Mouse (Mus musculus): ENCODE measurements around the gene Trpc1. TPM values are rescaled to one million over a fixed set of nuclear protein-coding genes. Genes with fewer than 3 reads are reported as not detected.
A peak's percentile ranks its signal among the peaks of the same experiment; 100 is the strongest.

Gene Trpc1
- polyA plus RNA-seq, 1 experiment from 2014 or later: 8.3 TPM

DNA sequence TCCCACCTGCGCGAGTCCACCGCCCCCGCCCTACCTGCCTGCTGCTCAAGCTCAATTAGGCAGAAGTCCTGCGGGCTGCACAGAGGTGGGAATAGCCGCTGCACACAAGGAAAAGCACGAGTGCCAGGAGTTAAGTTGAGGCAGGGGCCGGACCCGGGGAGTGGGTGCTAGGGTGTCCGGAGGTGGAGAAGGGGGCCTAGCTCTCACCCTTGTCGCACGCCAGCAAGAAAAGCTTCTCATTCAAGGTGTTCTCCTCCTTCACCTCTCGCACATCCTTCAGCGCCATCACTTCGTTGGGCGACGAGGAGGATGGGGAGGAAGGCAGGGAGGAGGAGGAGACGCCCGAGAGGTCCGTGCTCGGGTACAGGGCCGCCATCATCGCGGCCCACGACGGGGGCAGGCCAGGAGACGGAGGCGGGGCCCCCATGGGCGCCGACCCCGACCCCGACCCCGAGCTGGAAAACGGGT is 680 bp downstream of the Trpc1 start:
- H3K27me3 ChIP-seq (replicated peaks): peaks cover 7% of the 10 kb centered on the region; the same call in 1 of the 2 replicates
- H3K4me1 ChIP-seq: peaks cover 18% of the 10 kb centered on the region
- peak overlapping the region; percentile 65; the same call in 1 of the 2 replicates for H3K27ac ChIP-seq
- peak overlapping the region; percentile 82 for H3K4me2 ChIP-seq
- 2% methylated on average over 30 of the region's 34 CpGs for WGBS
- ATAC-seq (replicated peaks): peak; percentile 77
- H3K9ac ChIP-seq: peak overlapping the region; percentile 86
- H3K36me3 ChIP-seq (replicated peaks): no peaks in the 10 kb centered on the region
- H3K9me3 ChIP-seq: no peaks in the 10 kb centered on the region
- H3K4me3 ChIP-seq: peak overlapping the region; percentile 71

DNA sequence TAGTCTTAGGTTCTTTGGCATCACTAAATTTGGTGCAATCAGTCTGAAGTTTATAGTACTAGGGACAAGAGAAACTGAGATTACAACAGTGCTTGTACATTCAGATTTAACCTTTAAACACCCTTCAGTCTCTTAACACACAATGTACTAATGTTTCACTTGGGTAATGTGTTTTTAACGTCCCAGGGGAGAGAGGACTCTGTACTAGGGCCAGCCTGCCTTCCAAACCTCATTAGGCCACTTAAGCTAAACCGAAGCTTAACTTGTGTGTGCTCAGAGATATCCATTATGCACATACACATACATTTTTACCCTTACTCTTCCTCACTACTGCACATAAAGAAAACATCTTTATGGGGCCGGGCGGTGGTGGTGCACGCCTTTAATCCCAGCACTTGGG is 2.9 kb downstream of the Trpc1 start:
- no peak overlapping the region for H3K27ac ChIP-seq
- no peaks in the 10 kb centered on the region for H3K9me3 ChIP-seq
- H3K4me2 ChIP-seq: no peak overlapping the region
- no peak for ATAC-seq (replicated peaks)
- H3K4me3 ChIP-seq: no peak overlapping the region
- no peak overlapping the region for H3K9ac ChIP-seq
- 93% methylated on average over 5 of the region's 5 CpGs for WGBS
- 0 out of 2 replicates have a peak, but pooled peaks cover 3% of the 10 kb centered on the region for H3K27me3 ChIP-seq (replicated peaks)
- H3K4me1 ChIP-seq: peaks cover 18% of the 10 kb centered on the region
- H3K36me3 ChIP-seq (replicated peaks): no peaks in the 10 kb centered on the region

DNA sequence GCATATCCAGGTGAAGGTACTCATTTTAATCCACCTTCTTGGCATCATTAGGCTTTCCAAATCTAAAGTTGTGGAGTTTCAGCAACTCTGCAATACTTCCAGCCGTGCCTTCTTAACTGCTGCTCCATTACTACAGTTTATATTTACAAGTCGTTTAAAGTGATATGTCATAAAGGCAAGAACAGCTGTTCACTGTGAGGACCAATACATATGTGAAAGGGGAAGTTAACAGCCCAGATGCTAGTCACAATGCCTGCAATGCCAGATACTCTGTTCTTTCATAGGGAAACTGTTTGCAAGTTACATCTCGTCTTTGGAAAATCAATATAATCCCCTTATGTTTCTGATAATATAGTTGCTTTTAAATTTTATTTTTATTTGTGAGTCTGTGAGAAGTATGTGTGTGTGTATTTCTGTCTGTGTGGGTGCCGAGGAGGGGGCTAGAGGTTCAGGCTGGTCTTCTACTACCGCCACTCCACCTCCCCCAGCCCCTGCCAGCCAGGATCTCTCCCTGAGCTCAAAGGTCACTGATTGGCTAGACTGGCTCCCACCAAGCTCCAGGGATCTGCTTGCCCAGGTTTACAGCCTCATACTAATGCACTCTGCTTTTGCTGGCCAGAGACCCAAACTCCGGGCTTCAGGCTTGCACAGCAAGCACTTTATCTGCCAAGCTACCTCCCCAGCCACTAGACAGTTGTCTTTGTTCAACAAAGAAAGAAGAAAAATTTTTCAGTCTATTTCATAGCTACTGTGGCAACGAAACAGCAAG is 5.1 kb downstream of the Trpc1 start:
- peaks cover 13% of the 10 kb centered on the region for H3K4me1 ChIP-seq
- H3K4me3 ChIP-seq: no peak overlapping the region
- H3K27me3 ChIP-seq (replicated peaks): no peaks in the 10 kb centered on the region
- H3K9ac ChIP-seq: no peak overlapping the region
- no peak overlapping the region for H3K4me2 ChIP-seq
- WGBS: 74% methylated on average over 7 of the region's 7 CpGs
- H3K36me3 ChIP-seq (replicated peaks): no peaks in the 10 kb centered on the region
- no peak overlapping the region for H3K27ac ChIP-seq
- no peaks in the 10 kb centered on the region for H3K9me3 ChIP-seq
- ATAC-seq (replicated peaks): no peak

DNA sequence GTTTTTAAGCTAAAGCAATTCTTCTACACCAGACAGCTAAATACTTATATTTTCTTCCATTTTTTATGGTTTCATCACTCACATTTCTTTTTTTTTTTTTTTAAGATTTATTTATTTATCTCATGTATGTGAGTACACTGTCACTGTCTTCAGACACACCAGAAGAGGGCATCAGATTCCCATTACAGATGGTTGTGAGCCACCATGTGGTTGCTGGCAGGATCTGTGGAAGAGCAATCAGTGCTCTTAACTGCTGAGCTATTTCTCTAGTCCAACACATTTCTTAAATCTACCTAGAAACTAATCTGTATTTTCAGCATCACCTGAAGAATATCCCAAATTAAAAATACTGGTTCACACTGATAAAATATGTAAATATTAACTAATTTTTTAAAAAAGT is 13.9 kb downstream of the Trpc1 start:
- Histone ChIP-seq H3K27me3 (replicated peaks) (no peaks in the 10 kb centered on the region), H3K27ac (no peak overlapping the region), H3K4me1 (no peaks in the 10 kb centered on the region), H3K4me2 (no peak overlapping the region), H3K4me3 (no peak overlapping the region), H3K9ac (no peak overlapping the region), H3K9me3 (no peaks in the 10 kb centered on the region), H3K36me3 (replicated peaks) (peaks cover 6% of the 10 kb centered on the region)
- ATAC-seq (replicated peaks): no peak

DNA sequence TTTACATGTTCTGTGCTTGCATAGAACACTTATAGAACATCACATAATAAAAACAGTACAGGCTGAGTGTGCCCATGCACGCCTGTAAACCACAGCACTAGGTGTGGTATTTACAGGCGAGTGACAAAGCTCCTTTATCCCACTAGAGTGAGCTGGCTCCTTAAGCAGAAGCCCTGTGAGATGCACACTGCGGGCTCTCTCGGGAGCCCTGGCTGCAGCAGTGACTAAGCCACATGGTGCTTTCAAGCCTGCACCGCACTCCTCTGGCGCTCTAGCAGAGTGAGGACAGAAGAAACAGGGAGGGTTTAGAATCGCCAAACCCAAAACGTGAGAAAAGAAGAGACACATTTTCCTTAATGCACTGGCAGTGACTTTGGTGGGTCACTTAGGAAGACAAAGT is 37.6 kb downstream of the Trpc1 start:
- Histone ChIP-seq H3K9me3 (no peaks in the 10 kb centered on the region), H3K4me2 (no peak overlapping the region), H3K4me1 (no peaks in the 10 kb centered on the region), H3K27me3 (replicated peaks) (no peaks in the 10 kb centered on the region), H3K27ac (no peak overlapping the region), H3K36me3 (replicated peaks) (peaks cover 6% of the 10 kb centered on the region; the same call in 1 of the 2 replicates), H3K4me3 (no peak overlapping the region), H3K9ac (no peak overlapping the region)
- ATAC-seq (replicated peaks): no peak
- 36% methylated on average over 8 of the region's 8 CpGs for WGBS

DNA sequence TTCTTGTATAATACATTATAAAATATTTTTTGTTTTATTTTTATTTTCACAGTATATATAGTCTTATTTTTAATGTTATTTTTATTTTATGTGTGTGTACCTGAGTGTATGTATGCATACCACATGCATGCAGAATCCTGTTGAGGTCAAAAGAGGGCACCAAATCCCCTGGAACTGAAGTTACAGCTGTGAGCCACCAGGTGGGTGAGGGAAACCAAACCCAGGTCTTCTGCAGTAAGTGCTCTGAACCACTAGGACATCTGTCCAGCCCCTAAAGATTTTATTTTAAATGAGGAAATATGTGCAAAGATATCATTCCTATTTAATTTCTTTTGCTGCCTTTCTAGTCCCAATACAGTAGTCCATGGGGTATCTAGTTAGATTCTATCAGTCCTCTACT is 41.2 kb downstream of the Trpc1 start:
- no peak overlapping the region for H3K4me2 ChIP-seq
- H3K36me3 ChIP-seq (replicated peaks): peaks cover 5% of the 10 kb centered on the region; the same call in 1 of the 2 replicates
- no peaks in the 10 kb centered on the region for H3K9me3 ChIP-seq
- H3K9ac ChIP-seq: no peak overlapping the region
- no peak for ATAC-seq (replicated peaks)
- no peaks in the 10 kb centered on the region for H3K4me1 ChIP-seq
- H3K27ac ChIP-seq: no peak overlapping the region
- no peaks in the 10 kb centered on the region for H3K27me3 ChIP-seq (replicated peaks)
- H3K4me3 ChIP-seq: no peak overlapping the region

DNA sequence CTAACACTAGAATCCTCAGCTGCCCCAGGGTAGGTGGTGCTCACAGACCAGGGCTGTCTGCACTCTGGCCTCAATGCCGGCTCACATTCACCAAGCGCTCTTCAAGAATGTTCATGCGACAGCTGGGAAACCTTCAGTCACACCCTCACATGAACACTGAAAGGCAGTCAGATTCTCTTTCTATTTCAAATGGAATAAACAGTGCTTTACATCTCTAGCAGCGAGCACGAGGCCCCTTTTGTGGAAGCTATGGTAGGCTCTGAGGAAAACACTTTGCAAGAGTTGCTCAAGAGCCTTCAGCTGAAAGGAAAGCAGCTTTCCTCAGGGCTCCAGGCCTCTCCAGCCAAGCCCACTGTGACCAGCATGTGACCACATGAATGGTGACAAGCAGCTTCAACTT is 44.8 kb downstream of the Trpc1 start:
- Histone ChIP-seq H3K4me1 (no peaks in the 10 kb centered on the region), H3K27ac (no peak overlapping the region), H3K9me3 (no peaks in the 10 kb centered on the region), H3K36me3 (replicated peaks) (peaks cover 5% of the 10 kb centered on the region; the same call in 1 of the 2 replicates), H3K4me2 (no peak overlapping the region), H3K27me3 (replicated peaks) (no peaks in the 10 kb centered on the region), H3K9ac (no peak overlapping the region), H3K4me3 (no peak overlapping the region)
- 85% methylated on average over 5 of the region's 5 CpGs for WGBS
- ATAC-seq (replicated peaks): no peak

DNA sequence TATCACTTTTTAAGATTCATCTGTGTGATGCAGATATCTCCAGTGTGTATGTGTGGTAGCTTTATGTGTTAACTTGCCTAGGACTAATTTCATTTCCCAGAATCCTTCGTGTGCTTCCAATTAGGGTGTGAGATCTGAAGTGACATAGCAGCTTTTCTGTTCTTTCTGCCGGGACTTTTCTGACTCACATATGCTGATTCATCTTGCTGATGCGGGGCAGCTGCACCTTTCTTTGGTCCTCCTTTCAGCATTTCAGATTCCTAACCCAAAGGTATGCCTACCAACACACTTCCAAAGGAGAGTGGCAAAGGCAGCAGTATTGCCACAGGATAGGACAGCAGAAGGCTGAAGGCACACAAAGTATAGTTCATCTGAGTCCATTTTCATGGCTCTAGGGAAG is 46.1 kb downstream of the Trpc1 start:
- Histone ChIP-seq H3K4me2 (no peak overlapping the region), H3K4me1 (no peaks in the 10 kb centered on the region), H3K27me3 (replicated peaks) (no peaks in the 10 kb centered on the region), H3K36me3 (replicated peaks) (peaks cover 2% of the 10 kb centered on the region; the same call in 1 of the 2 replicates), H3K9ac (no peak overlapping the region), H3K4me3 (no peak overlapping the region), H3K27ac (no peak overlapping the region), H3K9me3 (no peaks in the 10 kb centered on the region)
- no peak for ATAC-seq (replicated peaks)
- WGBS: 80% methylated on average over 3 of the region's 3 CpGs

DNA sequence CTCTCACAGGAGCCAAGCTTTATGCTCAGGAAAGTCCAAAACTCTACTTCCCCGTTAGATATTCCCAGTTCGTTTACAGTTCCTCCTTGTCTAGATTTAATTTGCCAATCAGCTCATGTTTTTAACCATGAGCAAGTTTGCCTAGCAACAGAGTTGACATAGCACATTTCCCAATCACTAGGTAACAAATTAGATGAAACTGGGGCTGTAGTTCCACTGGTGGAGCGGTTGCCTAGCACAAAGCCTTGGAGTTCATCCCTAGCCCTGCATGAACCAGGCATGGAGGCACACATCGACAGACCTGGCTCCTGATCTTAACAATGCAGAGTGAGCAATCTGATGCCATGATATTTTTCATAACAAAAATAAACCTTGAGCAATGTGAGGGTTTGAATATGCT is 50.9 kb downstream of the Trpc1 start:
- 79% methylated on average over 4 of the region's 4 CpGs for WGBS
- Histone ChIP-seq H3K4me3 (no peak overlapping the region), H3K36me3 (replicated peaks) (no peaks in the 10 kb centered on the region), H3K27ac (no peak overlapping the region), H3K4me1 (no peaks in the 10 kb centered on the region), H3K9me3 (no peaks in the 10 kb centered on the region), H3K4me2 (no peak overlapping the region), H3K27me3 (replicated peaks) (no peaks in the 10 kb centered on the region), H3K9ac (no peak overlapping the region)
- no peak for ATAC-seq (replicated peaks)

DNA sequence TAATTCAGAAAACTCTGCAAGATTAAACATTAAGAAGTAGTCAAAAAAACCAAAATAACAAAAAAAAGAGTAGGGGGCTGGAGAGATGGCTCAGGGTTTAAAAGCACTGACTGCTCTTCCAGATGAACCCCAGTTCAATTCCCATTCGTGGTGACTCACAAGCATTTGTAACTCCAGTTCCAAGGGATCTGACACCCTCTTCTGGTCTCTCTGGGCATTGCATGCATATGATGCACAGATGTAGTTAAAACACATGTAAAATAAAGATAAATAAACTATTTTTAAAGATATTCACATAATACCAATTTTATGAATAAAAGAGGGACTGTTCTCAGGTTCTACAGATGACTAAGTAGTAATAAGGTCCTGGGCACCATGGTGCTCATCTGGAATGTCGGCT is 52.4 kb downstream of the Trpc1 start:
- Histone ChIP-seq H3K27me3 (replicated peaks) (no peaks in the 10 kb centered on the region), H3K9ac (no peak overlapping the region), H3K9me3 (no peaks in the 10 kb centered on the region), H3K4me2 (no peak overlapping the region), H3K4me3 (no peak overlapping the region), H3K4me1 (no peaks in the 10 kb centered on the region), H3K36me3 (replicated peaks) (no peaks in the 10 kb centered on the region), H3K27ac (no peak overlapping the region)
- ATAC-seq (replicated peaks): no peak
- WGBS: 64% methylated on average over 2 of the region's 2 CpGs

DNA sequence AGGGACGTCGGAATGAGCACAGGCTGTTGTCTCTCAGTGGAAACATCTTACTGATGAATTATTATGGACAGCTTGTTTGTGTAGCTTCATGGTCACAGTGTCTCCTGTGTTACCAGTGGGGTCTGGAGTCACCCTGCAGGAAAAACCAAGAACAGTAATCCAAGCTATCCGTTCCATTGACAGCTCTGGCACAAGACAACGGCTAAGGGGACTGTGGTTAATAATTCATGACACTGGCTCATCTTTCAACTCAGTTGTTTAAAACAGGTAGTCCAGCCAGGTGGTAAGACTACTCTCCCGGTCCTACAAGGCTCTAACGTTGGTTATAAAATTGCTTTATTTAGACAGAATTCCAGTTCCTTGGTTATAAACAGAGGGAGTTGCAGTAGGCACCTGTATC is 53.6 kb downstream of the Trpc1 start:
- H3K4me1 ChIP-seq: no peaks in the 10 kb centered on the region
- H3K27ac ChIP-seq: no peak overlapping the region
- H3K9me3 ChIP-seq: no peaks in the 10 kb centered on the region
- no peak overlapping the region for H3K9ac ChIP-seq
- 81% methylated on average over 6 of the region's 6 CpGs for WGBS
- no peaks in the 10 kb centered on the region for H3K27me3 ChIP-seq (replicated peaks)
- no peak for ATAC-seq (replicated peaks)
- no peak overlapping the region for H3K4me2 ChIP-seq
- no peaks in the 10 kb centered on the region for H3K36me3 ChIP-seq (replicated peaks)
- no peak overlapping the region for H3K4me3 ChIP-seq

DNA sequence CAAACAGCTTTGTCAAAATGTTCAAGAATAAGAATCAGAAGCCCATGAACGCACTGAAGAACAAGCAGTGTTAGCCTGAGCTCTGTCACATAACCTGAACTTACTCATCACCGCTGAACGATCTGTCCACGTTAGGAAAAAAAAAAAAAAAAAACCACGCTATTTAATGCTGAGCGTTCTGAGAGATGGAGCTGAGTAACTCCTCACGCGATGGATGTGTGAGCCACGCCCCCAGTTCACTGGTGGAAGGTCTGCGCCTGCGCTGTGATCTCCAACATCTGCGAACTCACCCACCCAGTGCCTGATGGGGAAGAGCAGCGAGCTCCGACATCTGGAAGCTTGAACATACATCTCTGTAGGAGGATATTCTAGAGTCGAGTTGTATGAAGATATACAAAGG is 55.2 kb downstream of the Trpc1 start:
- no peak overlapping the region for H3K4me3 ChIP-seq
- H3K9ac ChIP-seq: no peak overlapping the region
- no peak overlapping the region for H3K4me2 ChIP-seq
- H3K36me3 ChIP-seq (replicated peaks): no peaks in the 10 kb centered on the region
- H3K4me1 ChIP-seq: no peaks in the 10 kb centered on the region
- ATAC-seq (replicated peaks): no peak
- H3K27ac ChIP-seq: no peak overlapping the region
- no peaks in the 10 kb centered on the region for H3K27me3 ChIP-seq (replicated peaks)
- no peaks in the 10 kb centered on the region for H3K9me3 ChIP-seq
- WGBS: 91% methylated on average over 15 of the region's 15 CpGs

DNA sequence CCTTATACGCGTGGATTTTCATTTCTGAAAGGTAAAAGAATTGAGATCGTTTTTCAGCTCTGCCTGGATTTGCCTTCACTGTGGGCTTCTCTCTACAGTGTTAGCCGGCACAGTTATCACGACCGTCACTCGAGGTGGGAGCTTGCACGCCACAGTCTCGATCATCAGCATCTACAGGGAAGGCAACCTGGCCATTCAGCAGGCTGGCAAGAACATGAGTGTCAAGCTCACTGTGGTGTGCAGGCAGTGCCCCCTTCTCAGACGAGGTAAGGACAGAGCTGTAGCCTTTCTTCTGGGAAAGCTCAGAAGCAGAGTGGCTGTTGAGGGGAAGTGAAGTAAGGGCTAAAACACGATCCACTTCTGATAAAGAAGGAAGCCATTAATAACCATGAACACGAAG is 55.6 kb downstream of the Trpc1 start:
- Histone ChIP-seq H3K27me3 (replicated peaks) (no peaks in the 10 kb centered on the region), H3K4me3 (no peak overlapping the region)

More for the DNA sequence above, 55.6 kb downstream of the Trpc1 start:
- 85% methylated on average over 12 of the region's 12 CpGs for WGBS
- no peaks in the 10 kb centered on the region for H3K9me3 ChIP-seq
- H3K9ac ChIP-seq: no peak overlapping the region
- ATAC-seq (replicated peaks): no peak
- no peak overlapping the region for H3K27ac ChIP-seq
- no peaks in the 10 kb centered on the region for H3K36me3 ChIP-seq (replicated peaks)
- H3K4me1 ChIP-seq: no peaks in the 10 kb centered on the region
- H3K4me2 ChIP-seq: no peak overlapping the region

Measured in midbrain, embryonic 15.5 days (tissue).